Mouse (Mus musculus): ENCODE measurements around the gene Bcl2l10. TPM values are rescaled to one million over a fixed set of nuclear protein-coding genes. Genes with fewer than 3 reads are reported as not detected.
"Not testable (repeated sequence)": the region's sequence is repeated elsewhere in the genome, so short reads cannot be mapped to it uniquely, and the experiment has no call there.

Gene Bcl2l10
- polyA plus RNA-seq, 1 experiment from 2014 or later, result not detected

DNA sequence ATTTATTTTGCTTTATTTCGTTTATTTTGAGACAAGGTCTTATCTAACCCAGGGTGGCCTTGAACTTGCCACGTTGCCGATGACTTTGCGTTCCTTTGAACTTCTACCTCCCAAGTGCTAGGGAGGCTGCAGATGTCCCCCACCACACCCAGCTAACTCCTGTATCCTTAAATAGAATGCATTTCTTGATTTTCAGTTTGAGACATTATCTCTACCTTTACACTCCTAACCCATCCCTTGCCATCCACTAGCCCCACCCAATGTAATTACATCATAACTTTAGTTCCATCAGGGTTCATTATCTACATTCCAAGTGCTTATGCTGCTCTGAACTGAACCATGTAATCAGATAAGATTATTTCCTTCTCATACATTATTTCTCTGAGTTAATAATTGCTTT, 8.2 kb downstream of the Bcl2l10 start:
- Histone ChIP-seq H3K36me3 (replicated peaks) (no peaks in the 10 kb centered on the region), H3K27me3 (ENCODE audit: poor library complexity, severe bottlenecking) (no peaks in the 10 kb centered on the region), H3K27ac (no peak overlapping the region), H3K9me3 (no peaks in the 10 kb centered on the region), H3K4me1 (no peaks in the 10 kb centered on the region), H3K4me3 (no peak overlapping the region)
- WGBS, result 88% methylated on average over 4 of the region's 4 CpGs
- no peak for DNase-seq (ENCODE audit: extremely low spot score, low spot score)

DNA sequence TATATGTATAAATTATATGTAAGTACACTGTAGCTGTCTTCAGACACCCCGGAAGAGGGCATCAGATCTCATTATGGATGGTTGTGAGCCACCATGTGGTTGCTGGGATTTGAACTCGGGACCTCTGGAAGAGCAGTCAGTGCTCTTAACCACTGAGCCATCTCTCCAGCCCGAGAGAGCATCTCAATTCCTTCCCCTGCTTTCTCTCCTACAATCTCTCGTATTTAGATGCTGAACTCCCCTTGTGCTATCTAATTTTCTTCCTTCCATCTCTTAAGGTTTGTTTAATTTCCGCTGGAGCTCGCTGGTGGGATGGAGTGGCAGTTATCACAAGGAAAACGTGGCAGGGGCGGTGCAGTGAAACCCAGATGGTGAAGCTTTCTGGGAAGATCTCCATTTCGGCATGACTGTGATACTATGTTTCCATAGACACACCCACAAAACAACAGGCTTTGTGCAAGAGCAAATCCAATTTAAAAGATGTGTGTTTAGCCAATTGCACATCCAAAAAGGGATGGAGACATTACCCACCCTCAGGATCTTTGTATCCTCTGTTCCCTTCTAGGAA, 9.6 kb downstream of the Bcl2l10 start:
- DNase-seq (ENCODE audit: extremely low spot score, low spot score), result no peak
- no peaks in the 10 kb centered on the region for H3K27me3 ChIP-seq (ENCODE audit: poor library complexity, severe bottlenecking)
- H3K9me3 ChIP-seq, result no peaks in the 10 kb centered on the region
- no peaks in the 10 kb centered on the region for H3K4me1 ChIP-seq
- 84% methylated on average over 9 of the region's 9 CpGs for WGBS
- no peak overlapping the region for H3K27ac ChIP-seq
- no peaks in the 10 kb centered on the region for H3K36me3 ChIP-seq (replicated peaks)
- no peak overlapping the region for H3K4me3 ChIP-seq

DNA sequence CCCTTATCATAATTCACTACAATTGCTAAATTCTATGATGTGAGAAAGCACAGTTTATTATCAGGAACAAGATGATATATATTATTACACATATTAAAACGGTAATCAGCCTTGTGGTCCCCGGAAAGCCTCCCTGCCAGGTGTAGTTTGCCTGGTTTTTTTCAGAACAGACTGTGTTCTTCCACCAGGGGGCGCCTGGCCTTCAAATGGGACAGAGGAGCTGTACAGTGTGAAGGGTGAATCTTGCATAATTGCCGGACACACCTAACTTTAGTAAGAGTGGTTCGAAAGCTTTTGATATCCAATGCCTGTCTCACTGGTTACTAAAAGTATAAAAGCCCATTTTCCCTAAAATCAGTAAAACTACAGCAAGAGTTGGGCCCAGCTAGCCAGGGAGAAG, 14.1 kb downstream of the Bcl2l10 start:
- 50% methylated on average over 5 of the region's 5 CpGs for WGBS
- no peak overlapping the region for H3K4me3 ChIP-seq
- H3K27me3 ChIP-seq (ENCODE audit: poor library complexity, severe bottlenecking), result no peaks in the 10 kb centered on the region
- H3K9me3 ChIP-seq, result no peaks in the 10 kb centered on the region
- no peak overlapping the region for H3K27ac ChIP-seq
- no peaks in the 10 kb centered on the region for H3K36me3 ChIP-seq (replicated peaks)
- no peaks in the 10 kb centered on the region for H3K4me1 ChIP-seq
- peak; percentile 63 for DNase-seq (ENCODE audit: extremely low spot score, low spot score)

DNA sequence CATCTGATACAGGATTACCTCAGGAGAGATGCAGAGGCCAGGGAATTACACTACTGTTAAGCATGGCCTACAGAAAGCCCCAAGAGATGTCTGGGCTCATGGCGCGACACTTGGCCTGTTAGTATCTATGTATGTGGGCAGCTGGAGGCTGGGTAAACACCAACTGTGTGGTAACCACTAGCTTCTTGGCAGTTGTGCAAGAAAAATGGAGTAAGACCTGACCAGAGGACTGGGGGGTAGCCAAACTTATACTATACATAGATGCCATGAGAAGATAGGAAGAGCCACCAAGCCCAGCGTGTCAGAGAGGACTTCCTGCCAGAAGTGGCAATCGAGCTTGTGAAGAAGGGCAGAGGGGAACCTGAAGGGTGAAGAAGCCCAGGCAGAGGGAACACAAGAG, 14.6 kb downstream of the Bcl2l10 start:
- WGBS, result 90% methylated on average over 4 of the region's 4 CpGs
- H3K4me3 ChIP-seq, result no peak overlapping the region
- H3K27me3 ChIP-seq (ENCODE audit: poor library complexity, severe bottlenecking), result no peaks in the 10 kb centered on the region
- H3K4me1 ChIP-seq, result no peaks in the 10 kb centered on the region
- no peak overlapping the region for H3K27ac ChIP-seq
- DNase-seq (ENCODE audit: extremely low spot score, low spot score), result no peak
- no peaks in the 10 kb centered on the region for H3K36me3 ChIP-seq (replicated peaks)
- H3K9me3 ChIP-seq, result no peaks in the 10 kb centered on the region

DNA sequence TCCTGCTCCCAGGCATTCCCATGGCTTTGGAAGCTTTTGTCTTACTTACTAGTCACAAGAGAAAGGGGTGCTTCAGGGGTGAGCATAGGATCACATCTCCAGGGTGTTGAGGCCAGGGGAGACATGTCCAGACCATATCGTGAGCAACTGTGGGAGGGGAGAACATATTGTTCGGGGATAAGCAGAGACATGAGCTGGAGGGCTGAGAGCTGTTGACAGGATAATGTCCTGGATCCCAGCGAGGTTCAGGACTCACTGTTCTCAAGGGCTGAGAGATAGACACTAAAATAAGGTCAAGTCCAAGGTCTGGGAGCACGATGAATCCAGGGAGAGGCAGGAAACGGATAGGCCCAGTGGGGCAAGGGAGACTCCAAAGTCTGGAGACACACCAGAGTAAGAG, 15.4 kb downstream of the Bcl2l10 start:
- Histone ChIP-seq H3K27ac (no peak overlapping the region), H3K36me3 (replicated peaks) (no peaks in the 10 kb centered on the region), H3K4me1 (no peaks in the 10 kb centered on the region), H3K9me3 (no peaks in the 10 kb centered on the region), H3K4me3 (no peak overlapping the region), H3K27me3 (ENCODE audit: poor library complexity, severe bottlenecking) (no peaks in the 10 kb centered on the region)
- 82% methylated on average over 5 of the region's 5 CpGs for WGBS
- DNase-seq (ENCODE audit: extremely low spot score, low spot score), result no peak

DNA sequence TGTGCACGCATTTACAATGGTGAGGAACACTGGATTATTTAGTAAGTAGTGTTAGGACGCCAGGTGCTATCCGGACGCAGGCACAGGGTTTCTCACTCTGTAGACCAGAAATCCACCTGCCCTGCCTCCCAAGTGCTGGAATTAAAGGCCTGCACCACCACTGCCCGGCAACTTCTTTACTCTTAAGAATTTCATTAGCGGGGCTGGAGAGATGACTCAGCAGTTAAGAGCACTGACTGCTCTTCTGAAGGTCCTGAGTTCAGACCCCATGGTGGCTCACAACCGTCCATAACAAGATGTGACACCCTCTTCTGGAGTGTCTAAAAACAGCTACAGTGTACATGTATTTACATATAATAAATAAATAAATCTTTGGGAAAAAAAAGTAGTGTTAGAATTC, 16.1 kb downstream of the Bcl2l10 start:
- H3K4me1 ChIP-seq; H3K27ac ChIP-seq; H3K9me3 ChIP-seq; DNase-seq (ENCODE audit: extremely low spot score, low spot score); H3K27me3 ChIP-seq (ENCODE audit: poor library complexity, severe bottlenecking); H3K36me3 ChIP-seq (replicated peaks); H3K4me3 ChIP-seq: not testable (repeated sequence)
- 75% methylated on average over 7 of the region's 7 CpGs for WGBS

DNA sequence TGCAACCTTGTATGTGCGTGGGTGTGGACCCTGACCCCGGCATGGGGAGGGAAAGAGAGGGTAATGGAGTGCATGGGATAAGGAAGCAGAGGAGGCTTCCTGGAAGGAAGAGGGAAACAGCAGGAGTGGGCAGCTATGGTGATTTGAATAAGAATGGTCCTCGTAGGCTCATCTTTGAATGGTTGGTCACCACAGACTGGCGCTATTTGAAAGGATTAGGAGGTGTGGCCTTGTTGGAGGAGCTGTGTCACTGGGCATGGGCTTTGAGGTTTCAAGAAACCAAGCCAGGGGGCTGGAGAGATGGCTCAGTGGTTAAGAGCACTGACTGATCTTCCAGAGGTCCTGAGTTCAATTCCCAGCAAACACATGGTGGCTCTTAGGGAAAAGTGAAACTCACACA, 17.6 kb downstream of the Bcl2l10 start:
- 82% methylated on average over 4 of the region's 4 CpGs for WGBS
- no peak for DNase-seq (ENCODE audit: extremely low spot score, low spot score)
- no peak overlapping the region for H3K4me3 ChIP-seq

DNA sequence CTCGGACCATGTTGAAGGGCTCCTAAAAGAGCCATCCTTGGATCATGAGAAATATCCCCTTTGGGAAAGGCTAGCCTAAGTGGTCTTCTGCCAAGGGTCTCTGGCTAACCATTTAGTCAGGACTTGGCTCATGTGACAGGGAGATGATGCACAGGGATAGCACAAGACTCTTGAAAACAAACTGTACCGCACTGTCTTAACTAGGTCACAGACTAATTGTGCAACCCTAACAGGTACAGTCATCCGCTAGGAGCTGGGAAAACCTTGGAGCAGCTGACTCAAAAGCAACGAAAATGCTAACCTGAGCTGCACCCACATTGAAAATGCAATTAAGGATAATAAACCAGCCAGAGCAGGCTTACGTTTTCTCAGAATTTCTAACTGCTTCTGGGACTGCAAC, 18.6 kb downstream of the Bcl2l10 start:
- 86% methylated on average over 5 of the region's 5 CpGs for WGBS
- no peak for DNase-seq (ENCODE audit: extremely low spot score, low spot score)
- no peaks in the 10 kb centered on the region for H3K9me3 ChIP-seq
- H3K4me1 ChIP-seq, result no peaks in the 10 kb centered on the region
- no peak overlapping the region for H3K4me3 ChIP-seq
- H3K27me3 ChIP-seq (ENCODE audit: poor library complexity, severe bottlenecking), result no peaks in the 10 kb centered on the region
- H3K27ac ChIP-seq, result no peak overlapping the region
- H3K36me3 ChIP-seq (replicated peaks), result no peaks in the 10 kb centered on the region

More for the DNA sequence above, 17.6 kb downstream of the Bcl2l10 start:
- Histone ChIP-seq H3K27ac (no peak overlapping the region), H3K4me1 (no peaks in the 10 kb centered on the region), H3K36me3 (replicated peaks) (no peaks in the 10 kb centered on the region), H3K27me3 (ENCODE audit: poor library complexity, severe bottlenecking) (no peaks in the 10 kb centered on the region), H3K9me3 (no peaks in the 10 kb centered on the region)

DNA sequence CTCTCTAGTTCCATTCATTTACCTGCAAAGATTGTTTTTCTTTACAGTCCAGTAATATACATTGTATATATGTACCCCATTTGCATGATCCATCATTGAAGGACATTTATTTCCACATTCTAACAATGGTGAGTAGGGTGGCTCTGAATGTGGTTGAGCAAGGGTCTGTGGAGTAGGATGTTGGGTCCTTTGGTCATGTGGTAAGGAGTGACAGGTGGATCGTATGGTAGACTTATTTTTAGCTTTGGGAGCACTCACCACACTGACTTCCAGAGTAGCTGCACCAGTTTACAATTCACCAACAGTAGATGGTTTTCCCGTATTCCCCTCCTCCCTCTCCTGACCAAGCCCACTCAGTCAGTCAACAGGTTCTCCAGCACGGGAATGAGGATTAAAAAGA, 21.2 kb downstream of the Bcl2l10 start:
- no peaks in the 10 kb centered on the region for H3K27me3 ChIP-seq (ENCODE audit: poor library complexity, severe bottlenecking)
- no peaks in the 10 kb centered on the region for H3K9me3 ChIP-seq
- H3K36me3 ChIP-seq (replicated peaks), result no peaks in the 10 kb centered on the region
- DNase-seq (ENCODE audit: extremely low spot score, low spot score), result no peak
- no peak overlapping the region for H3K4me3 ChIP-seq
- no peak overlapping the region for H3K27ac ChIP-seq
- no peaks in the 10 kb centered on the region for H3K4me1 ChIP-seq
- WGBS, result 89% methylated on average over 3 of the region's 3 CpGs

DNA sequence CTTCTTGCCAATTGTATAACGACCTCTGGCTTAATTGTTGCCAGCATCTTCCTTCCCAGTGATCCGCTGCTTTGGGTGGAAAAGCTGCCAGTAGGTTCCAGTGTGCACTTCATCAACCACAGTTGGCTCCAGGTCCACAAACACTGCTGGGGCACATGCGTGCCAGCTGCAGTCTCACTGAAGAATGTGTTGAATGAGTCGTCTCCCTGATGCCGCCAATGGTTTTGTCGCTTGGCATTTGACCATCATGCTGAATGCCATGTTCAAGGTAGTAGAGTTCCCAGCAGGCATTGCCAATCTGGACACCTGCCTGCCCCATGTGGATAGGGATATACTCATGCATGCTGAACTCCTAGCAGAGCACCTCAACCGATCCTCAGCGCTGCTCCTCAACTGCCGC, 28.0 kb downstream of the Bcl2l10 start:
- Histone ChIP-seq H3K9me3 (peaks cover 8% of the 10 kb centered on the region; the same call in 1 of the 2 replicates), H3K36me3 (replicated peaks) (no peaks in the 10 kb centered on the region; the same call in 1 of the 2 replicates), H3K27me3 (ENCODE audit: poor library complexity, severe bottlenecking) (no peaks in the 10 kb centered on the region), H3K4me3 (no peak overlapping the region), H3K27ac (no peak overlapping the region), H3K4me1 (no peaks in the 10 kb centered on the region)
- no peak for DNase-seq (ENCODE audit: extremely low spot score, low spot score)
- WGBS, result 96% methylated on average over 9 of the region's 9 CpGs

DNA sequence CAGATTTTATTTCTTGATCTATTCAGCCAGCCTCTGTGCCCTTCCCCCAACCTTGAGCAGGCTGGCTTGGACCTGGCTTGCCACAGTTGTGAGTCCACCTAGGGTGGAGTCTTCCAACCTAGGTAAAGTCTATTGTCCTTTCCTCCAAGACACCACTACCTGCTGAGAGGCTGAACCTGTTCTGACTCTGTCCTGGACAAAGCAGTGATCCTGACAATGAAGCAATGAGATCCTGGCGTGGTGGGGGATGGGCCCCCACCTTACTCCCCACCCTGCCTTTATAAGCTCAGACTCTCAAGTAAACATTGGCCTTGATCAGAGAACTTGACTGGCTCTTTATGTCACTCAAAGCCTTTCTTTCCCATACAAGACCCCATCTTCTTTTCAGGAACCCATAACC, 28.9 kb downstream of the Bcl2l10 start:
- WGBS, result 76% methylated on average over 1 of the region's 1 CpGs
- Histone ChIP-seq H3K27me3 (ENCODE audit: poor library complexity, severe bottlenecking) (no peaks in the 10 kb centered on the region), H3K4me3 (no peak overlapping the region), H3K4me1 (no peaks in the 10 kb centered on the region), H3K27ac (no peak overlapping the region), H3K9me3 (peaks cover 8% of the 10 kb centered on the region; the same call in 1 of the 2 replicates), H3K36me3 (replicated peaks) (no peaks in the 10 kb centered on the region; the same call in 1 of the 2 replicates)
- DNase-seq (ENCODE audit: extremely low spot score, low spot score), result no peak

DNA sequence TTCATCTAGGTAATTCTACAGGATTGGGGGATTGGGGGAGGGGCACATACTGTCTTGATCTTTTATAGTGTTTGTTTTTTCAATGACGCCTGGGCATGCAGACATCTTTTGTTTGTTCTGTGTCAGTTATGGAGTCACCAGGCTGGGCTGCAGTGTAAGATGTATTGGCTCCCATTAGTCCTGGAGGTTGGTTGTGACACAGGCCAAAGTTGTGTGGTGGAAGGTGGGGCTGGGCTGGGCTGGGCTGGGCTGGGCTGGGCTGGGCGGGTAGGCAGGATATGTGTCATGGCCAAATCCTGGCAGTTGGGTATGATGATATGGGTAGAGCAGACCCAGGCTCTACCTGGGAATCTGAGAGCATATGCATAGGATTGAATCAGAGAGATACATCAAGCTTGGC, 31.2 kb downstream of the Bcl2l10 start:
- no peaks in the 10 kb centered on the region for H3K4me1 ChIP-seq
- 86% methylated on average over 2 of the region's 2 CpGs for WGBS
- H3K36me3 ChIP-seq (replicated peaks), result peaks cover under 1% of the 10 kb centered on the region; the same call in 1 of the 2 replicates
- peaks cover 8% of the 10 kb centered on the region; the same call in 1 of the 2 replicates for H3K9me3 ChIP-seq
- H3K27me3 ChIP-seq (ENCODE audit: poor library complexity, severe bottlenecking), result no peaks in the 10 kb centered on the region
- no peak overlapping the region for H3K27ac ChIP-seq
- DNase-seq (ENCODE audit: extremely low spot score, low spot score), result no peak
- H3K4me3 ChIP-seq, result no peak overlapping the region

DNA sequence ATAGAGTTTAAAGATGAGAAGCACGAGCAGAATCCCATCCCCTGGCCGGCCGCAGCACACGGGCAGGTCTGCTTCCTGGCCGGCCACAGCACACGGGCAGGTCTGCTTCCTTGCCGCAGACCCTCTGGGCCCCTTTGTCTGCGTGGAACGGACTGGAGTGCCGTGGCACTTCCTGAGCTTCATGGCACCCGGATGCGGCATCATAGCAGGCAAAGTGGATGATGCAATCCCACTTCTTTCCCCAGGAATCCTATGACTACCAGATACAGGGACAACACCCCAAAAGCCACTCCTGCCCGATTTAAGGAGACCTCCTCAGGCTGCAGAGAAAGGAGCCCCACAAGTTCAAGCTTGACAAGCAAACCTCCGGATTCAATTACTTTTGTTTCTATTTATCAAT, 35.3 kb downstream of the Bcl2l10 start:
- Histone ChIP-seq H3K9me3 (no peaks in the 10 kb centered on the region), H3K27me3 (ENCODE audit: poor library complexity, severe bottlenecking) (no peaks in the 10 kb centered on the region), H3K4me3 (no peak overlapping the region), H3K4me1 (no peaks in the 10 kb centered on the region), H3K27ac (no peak overlapping the region), H3K36me3 (replicated peaks) (peaks cover 32% of the 10 kb centered on the region)
- 91% methylated on average over 14 of the region's 14 CpGs for WGBS
- DNase-seq (ENCODE audit: extremely low spot score, low spot score), result no peak

DNA sequence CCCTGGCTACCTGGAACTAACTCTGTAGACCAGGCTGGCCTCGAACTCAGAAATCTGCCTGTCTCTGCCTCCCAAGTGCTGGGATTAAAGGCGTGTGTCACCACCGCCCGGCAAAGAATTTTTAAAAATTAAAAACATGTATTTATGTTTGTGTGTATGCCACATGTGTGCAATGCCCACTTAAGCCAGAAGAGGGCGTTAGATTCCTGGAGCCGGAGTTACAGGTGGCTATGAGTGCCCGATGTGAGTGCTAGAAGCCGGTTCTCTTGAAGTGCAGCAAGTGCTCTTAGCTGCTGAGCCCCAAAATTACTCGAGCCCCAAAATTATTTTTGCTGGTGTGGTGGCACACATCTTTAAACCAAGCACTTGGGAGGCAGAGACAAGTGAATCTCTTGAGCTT, 36.2 kb downstream of the Bcl2l10 start:
- DNase-seq (ENCODE audit: extremely low spot score, low spot score), result no peak
- Histone ChIP-seq H3K27ac (no peak overlapping the region), H3K27me3 (ENCODE audit: poor library complexity, severe bottlenecking) (no peaks in the 10 kb centered on the region), H3K9me3 (no peaks in the 10 kb centered on the region), H3K4me3 (no peak overlapping the region), H3K36me3 (replicated peaks) (peaks cover 39% of the 10 kb centered on the region), H3K4me1 (no peaks in the 10 kb centered on the region)
- WGBS, result 81% methylated on average over 9 of the region's 9 CpGs

Measured in forebrain, embryonic 10.5 days (tissue).